Mouse (Mus musculus): ENCODE measurements at regions not wholly inside any gene's neighbourhood (a gene's known extent, or its start where the extent isn't known, plus 50 kb on each side); places are given as distances from the start of the nearest gene placed in this dataset.

- Histone ChIP-seq H3K4me1 (ENCODE audit: control insufficient read depth, insufficient read depth, low read length) (peaks cover 24% of the 10 kb centered on the region), H3K27ac (ENCODE audit: insufficient read depth, low read depth, low read length) (no peak overlapping the region), H3K4me3 (ENCODE audit: insufficient read depth, low read length) (no peak overlapping the region)
- TF ChIP-seq POLR2A (IDR thresholded peaks at IDR 0.05; ENCODE audit: borderline replicate concordance, low read depth, low read length) (no peak), CTCF (IDR thresholded peaks at IDR 0.05; ENCODE audit: low read depth, low read length) (no peak)
Measured at GRCm38 (mm10) chr3:148728513-148729241, 261.7 kb downstream of the Adgrl2 start.

- Histone ChIP-seq H3K4me1 (ENCODE audit: control insufficient read depth, insufficient read depth, low read length) (peaks cover 24% of the 10 kb centered on the region), H3K27ac (ENCODE audit: insufficient read depth, low read depth, low read length) (peak overlapping the region; percentile 42), H3K4me3 (ENCODE audit: insufficient read depth, low read length) (no peak overlapping the region)
- TF ChIP-seq POLR2A (IDR thresholded peaks at IDR 0.05; ENCODE audit: borderline replicate concordance, low read depth, low read length) (no peak), CTCF (IDR thresholded peaks at IDR 0.05; ENCODE audit: low read depth, low read length) (no peak)
Measured at GRCm38 (mm10) chr3:148726596-148727331, 263.6 kb downstream of the Adgrl2 start.

GRCm38 (mm10) chr3:148696555-148696954 lies 293.8 kb downstream of the Adgrl2 start:
- TF ChIP-seq POLR2A (IDR thresholded peaks at IDR 0.05; ENCODE audit: borderline replicate concordance, low read depth, low read length) (no peak), CTCF (IDR thresholded peaks at IDR 0.05; ENCODE audit: low read depth, low read length) (no peak)
- H3K4me1 ChIP-seq (ENCODE audit: control insufficient read depth, insufficient read depth, low read length), result peaks cover 4% of the 10 kb centered on the region; the same call in 1 of the 2 replicates
- no peak overlapping the region for H3K4me3 ChIP-seq (ENCODE audit: insufficient read depth, low read length)
- H3K27ac ChIP-seq (ENCODE audit: insufficient read depth, low read depth, low read length), result no peak overlapping the region

DNA sequence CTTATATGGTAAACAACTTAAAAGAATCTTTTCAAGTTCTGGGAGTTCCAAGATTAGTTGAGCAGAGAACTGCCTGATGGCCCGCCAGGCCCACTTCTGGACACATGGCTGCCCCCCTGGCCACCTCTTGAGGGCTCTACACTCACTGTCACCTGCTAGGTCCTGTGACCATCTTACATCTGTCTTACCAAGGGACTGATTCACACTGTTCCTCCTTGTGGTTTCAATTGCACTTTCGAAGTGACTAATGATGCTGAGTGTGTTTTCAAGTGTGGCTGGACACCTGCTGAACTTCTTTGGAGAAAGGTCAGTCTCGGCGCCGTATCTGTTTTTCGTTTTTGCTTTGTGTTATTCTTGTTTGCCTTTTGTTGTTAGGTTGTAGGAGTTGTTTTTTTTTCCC lies 294.9 kb downstream of the Adgrl2 start:
- TF ChIP-seq CTCF (IDR thresholded peaks at IDR 0.05; ENCODE audit: low read depth, low read length) (no peak), POLR2A (IDR thresholded peaks at IDR 0.05; ENCODE audit: borderline replicate concordance, low read depth, low read length) (no peak)
- Histone ChIP-seq H3K4me1 (ENCODE audit: control insufficient read depth, insufficient read depth, low read length) (peaks cover 4% of the 10 kb centered on the region; the same call in 1 of the 2 replicates), H3K27ac (ENCODE audit: insufficient read depth, low read depth, low read length) (no peak overlapping the region), H3K4me3 (ENCODE audit: insufficient read depth, low read length) (no peak overlapping the region)

DNA sequence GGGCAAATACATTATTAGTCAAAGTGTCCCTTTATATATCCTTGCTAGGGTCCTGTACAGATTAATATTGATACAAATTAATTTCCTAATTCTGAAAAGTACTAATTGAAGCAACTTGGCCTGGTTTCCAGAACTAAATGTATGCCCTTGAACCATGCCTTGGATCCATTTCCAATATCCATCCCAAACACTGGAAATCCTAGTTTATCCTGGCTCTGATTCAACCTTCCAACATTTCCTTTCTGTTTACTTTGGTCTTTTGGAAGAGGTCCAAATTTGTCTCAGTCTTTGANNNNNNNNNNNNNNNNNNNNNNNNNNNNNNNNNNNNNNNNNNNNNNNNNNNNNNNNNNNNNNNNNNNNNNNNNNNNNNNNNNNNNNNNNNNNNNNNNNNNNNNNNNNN lies 307.2 kb downstream of the Adgrl2 start:
- TF ChIP-seq POLR2A (IDR thresholded peaks at IDR 0.05; ENCODE audit: borderline replicate concordance, low read depth, low read length), result no peak
- no peak for TF ChIP-seq CTCF (IDR thresholded peaks at IDR 0.05; ENCODE audit: low read depth, low read length)
- Histone ChIP-seq H3K4me1 (ENCODE audit: control insufficient read depth, insufficient read depth, low read length) (no peaks in the 10 kb centered on the region), H3K4me3 (ENCODE audit: insufficient read depth, low read length) (no peak overlapping the region), H3K27ac (ENCODE audit: insufficient read depth, low read depth, low read length) (no peak overlapping the region)

- TF ChIP-seq CTCF (IDR thresholded peaks at IDR 0.05; ENCODE audit: low read depth, low read length) (no peak), POLR2A (IDR thresholded peaks at IDR 0.05; ENCODE audit: borderline replicate concordance, low read depth, low read length) (no peak)
- Histone ChIP-seq H3K4me1 (ENCODE audit: control insufficient read depth, insufficient read depth, low read length) (no peaks in the 10 kb centered on the region), H3K4me3 (ENCODE audit: insufficient read depth, low read length) (no peak overlapping the region), H3K27ac (ENCODE audit: insufficient read depth, low read depth, low read length) (no peak overlapping the region)
Measured at GRCm38 (mm10) chr3:148682445-148682994, 307.8 kb downstream of the Adgrl2 start.

GRCm38 (mm10) chr3:148681186-148681585 lies 309.2 kb downstream of the Adgrl2 start:
- Histone ChIP-seq H3K4me1 (ENCODE audit: control insufficient read depth, insufficient read depth, low read length) (no peaks in the 10 kb centered on the region), H3K4me3 (ENCODE audit: insufficient read depth, low read length) (no peak overlapping the region), H3K27ac (ENCODE audit: insufficient read depth, low read depth, low read length) (no peak overlapping the region)
- TF ChIP-seq CTCF (IDR thresholded peaks at IDR 0.05; ENCODE audit: low read depth, low read length) (no peak), POLR2A (IDR thresholded peaks at IDR 0.05; ENCODE audit: borderline replicate concordance, low read depth, low read length) (no peak)

DNA sequence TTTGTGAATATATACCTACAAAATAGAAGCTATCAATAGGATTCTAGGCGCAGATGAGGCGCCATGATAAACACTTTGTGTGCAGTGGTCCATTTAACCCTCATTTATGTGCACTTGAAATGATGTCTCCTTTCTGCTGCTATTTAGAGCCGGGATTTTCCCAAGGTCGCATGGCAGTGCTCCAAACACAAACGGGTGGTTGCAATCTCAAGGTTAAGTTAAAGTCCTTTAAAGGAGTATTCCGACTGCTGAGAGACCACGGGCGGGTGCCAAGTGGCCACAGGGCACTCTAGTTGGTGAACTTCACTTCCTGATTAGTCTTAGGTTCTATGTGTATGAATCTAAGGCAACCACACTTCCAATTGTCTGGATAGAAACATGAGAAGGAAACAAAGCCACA lies 309.6 kb downstream of the Adgrl2 start:
- Histone ChIP-seq H3K27ac (ENCODE audit: insufficient read depth, low read depth, low read length) (no peak overlapping the region), H3K4me3 (ENCODE audit: insufficient read depth, low read length) (no peak overlapping the region), H3K4me1 (ENCODE audit: control insufficient read depth, insufficient read depth, low read length) (no peaks in the 10 kb centered on the region)
- no peak for TF ChIP-seq POLR2A (IDR thresholded peaks at IDR 0.05; ENCODE audit: borderline replicate concordance, low read depth, low read length)
- no peak for TF ChIP-seq CTCF (IDR thresholded peaks at IDR 0.05; ENCODE audit: low read depth, low read length)

- no peaks in the 10 kb centered on the region for H3K4me1 ChIP-seq (ENCODE audit: control insufficient read depth, insufficient read depth, low read length)
- no peak for TF ChIP-seq POLR2A (IDR thresholded peaks at IDR 0.05; ENCODE audit: borderline replicate concordance, low read depth, low read length)
- no peak for TF ChIP-seq CTCF (IDR thresholded peaks at IDR 0.05; ENCODE audit: low read depth, low read length)
- H3K27ac ChIP-seq (ENCODE audit: insufficient read depth, low read depth, low read length), result no peak overlapping the region
Measured at GRCm38 (mm10) chr3:148680086-148680485, 310.3 kb downstream of the Adgrl2 start.

DNA sequence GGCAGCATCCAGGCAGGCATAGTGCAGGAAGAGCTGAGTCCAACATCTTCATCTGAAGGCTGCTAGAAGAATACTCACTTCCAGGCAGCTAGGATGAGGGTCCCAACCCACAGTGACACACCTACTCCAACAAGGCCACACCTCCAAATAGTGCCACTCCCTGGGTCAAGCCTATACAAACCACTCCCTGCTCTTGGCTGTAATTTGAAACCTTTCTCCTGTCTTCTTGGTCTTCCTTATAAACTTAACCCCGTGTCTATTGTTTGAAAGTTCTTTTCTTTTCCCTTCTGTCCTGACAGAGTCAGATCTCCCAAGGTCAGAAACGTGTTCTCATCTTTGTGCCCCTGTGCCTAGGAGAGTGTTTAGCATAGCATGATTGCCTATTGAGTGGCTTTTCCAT lies 311.2 kb downstream of the Adgrl2 start:
- H3K27ac ChIP-seq (ENCODE audit: insufficient read depth, low read depth, low read length), result no peak overlapping the region
- TF ChIP-seq POLR2A (IDR thresholded peaks at IDR 0.05; ENCODE audit: borderline replicate concordance, low read depth, low read length) (no peak), CTCF (IDR thresholded peaks at IDR 0.05; ENCODE audit: low read depth, low read length) (no peak)
- no peaks in the 10 kb centered on the region for H3K4me1 ChIP-seq (ENCODE audit: control insufficient read depth, insufficient read depth, low read length)
- H3K4me3 ChIP-seq (ENCODE audit: insufficient read depth, low read length), result no peak overlapping the region

More at GRCm38 (mm10) chr3:148680086-148680485, 310.3 kb downstream of the Adgrl2 start:
- no peak overlapping the region for H3K4me3 ChIP-seq (ENCODE audit: insufficient read depth, low read length)
